Mouse (Mus musculus): ENCODE measurements at regions not wholly inside any gene's neighbourhood (a gene's known extent, or its start where the extent isn't known, plus 50 kb on each side); places are given as distances from the start of the nearest gene placed in this dataset.

- TF ChIP-seq CTCF (IDR thresholded peaks at IDR 0.05; ENCODE audit: extremely low read depth, insufficient read depth, insufficient read length, insufficient replicate concordance) (no peak), POLR2A (IDR thresholded peaks at IDR 0.05; ENCODE audit: low read depth, low read length) (no peak)
Measured at GRCm38 (mm10) chr16:5792216-5792615, 92.9 kb upstream of the Rbfox1 start.

Data from spleen, adult 2 months (tissue).